Mouse (Mus musculus): ENCODE results near the gene Prmt7.

DNA sequence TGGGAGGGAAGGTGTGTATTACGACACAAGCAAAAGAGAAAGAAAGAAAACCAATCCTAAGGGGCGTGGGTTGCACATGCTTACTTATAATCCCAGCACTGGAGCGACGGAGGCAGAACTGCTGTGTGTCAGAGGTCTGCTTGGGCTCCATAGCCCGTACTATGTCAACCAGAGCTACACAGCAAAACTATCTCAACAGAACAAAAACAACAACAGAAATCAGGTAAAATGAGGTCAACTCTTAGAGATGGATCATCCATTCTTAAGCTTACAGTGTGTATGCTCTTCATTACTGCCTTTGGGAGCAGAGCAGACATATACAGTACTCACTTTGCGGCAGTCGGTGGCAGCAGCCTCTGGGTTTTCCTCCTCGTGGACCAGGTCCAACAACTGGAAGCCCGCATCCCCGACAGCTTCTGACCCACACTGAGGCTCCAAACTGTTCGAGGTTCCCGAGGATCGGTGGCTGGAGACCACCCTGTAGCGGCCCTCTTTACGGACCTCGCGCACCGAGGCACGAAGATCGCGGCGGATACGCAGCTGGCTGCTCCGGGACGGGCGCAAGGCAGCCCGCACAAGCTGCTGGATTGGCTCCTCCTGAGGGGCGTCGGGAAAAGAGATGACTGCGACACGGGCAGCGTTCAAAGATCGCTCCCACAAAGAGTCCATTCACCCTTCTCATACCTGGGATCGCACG, 553 bp upstream of the Prmt7 start:
- TF ChIP-seq CTCF (IDR thresholded peaks at IDR 0.05; ENCODE audit: borderline replicate concordance, extremely low read depth, insufficient read depth, insufficient read length) (no peak), POLR2A (IDR thresholded peaks at IDR 0.05; ENCODE audit: borderline replicate concordance, extremely low read depth, insufficient read depth, insufficient read length, poor library complexity, severe bottlenecking) (no peak)
